Mouse (Mus musculus) spleen, embryonic (tissue): ENCODE data around the gene Tcea3.

Source experiments
- CTCF ChIA-PET: fragments of 350-600 bp; sonication (Branson Sonifier 250); formaldehyde crosslinking; loops from one replicate; lab custom pipeline; 2022; lab: Charles Lee

Gene Tcea3

GRCm38 (mm10) chr4:136270648-136271047 is 23.1 kb downstream of the Tcea3 start:
- CTCF ChIA-PET: no interaction called here

DNA sequence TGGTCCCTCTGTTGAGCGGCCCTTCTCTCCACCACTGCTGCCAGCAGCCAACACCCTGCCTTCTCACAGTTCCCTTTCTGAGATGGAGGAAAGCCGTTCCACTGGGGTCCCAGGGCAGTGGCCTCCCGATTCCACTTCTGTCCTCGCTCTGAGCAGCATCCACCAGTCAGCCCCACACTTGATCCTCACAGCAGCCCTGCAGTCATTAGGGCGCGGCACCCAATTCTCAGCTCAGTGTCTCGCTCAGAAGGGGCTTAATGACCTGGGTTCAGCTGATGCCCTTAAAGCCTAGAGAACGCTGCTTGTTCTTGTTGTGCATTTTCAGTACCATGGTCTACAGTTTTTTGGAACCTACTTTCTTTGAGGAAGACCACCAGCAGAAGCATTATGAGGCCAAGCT is 33.6 kb downstream of the Tcea3 start:
- CTCF ChIA-PET: no interaction called here

- CTCF ChIA-PET: no interaction called here
Observed at GRCm38 (mm10) chr4:136281611-136282010, 34.1 kb downstream of the Tcea3 start.

- CTCF ChIA-PET: interaction anchor here (0.6 to 0.7 kb wide), 2 partner anchors 9 to 29 kb away, joined by 3 to 5 read pairs; no protein-coding TSS in a partner anchor
Observed at GRCm38 (mm10) chr4:136282621-136283480, 35.3 kb downstream of the Tcea3 start.

DNA sequence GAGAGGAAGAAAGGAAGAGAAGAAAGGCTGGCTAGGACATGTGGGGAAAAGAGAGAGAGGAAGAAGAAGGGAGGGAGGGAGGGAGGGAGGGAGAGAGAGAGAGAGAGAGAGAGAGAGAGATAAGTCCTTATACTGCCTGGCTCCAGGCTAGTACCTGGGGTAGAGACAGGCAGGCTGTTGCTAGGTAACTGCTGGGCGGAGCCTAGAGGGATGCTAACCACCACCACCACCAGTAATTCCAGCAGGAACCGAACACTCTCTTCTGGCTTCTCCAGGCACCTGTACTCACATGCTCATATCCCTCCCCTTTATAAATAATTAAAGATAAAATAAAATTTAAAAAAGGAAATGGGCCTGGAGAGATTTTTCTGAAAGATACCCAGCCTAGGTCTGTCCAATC is 36.3 kb downstream of the Tcea3 start:
- CTCF ChIA-PET: no interaction called here

GRCm38 (mm10) chr4:136284455-136284854 is 36.9 kb downstream of the Tcea3 start, which contains the start of gene Zfp46:
Gene Zfp46 (plus strand): TSS chr4:136284683.
- CTCF ChIA-PET: no interaction called here

GRCm38 (mm10) chr4:136284891-136285290 is 37.4 kb downstream of the Tcea3 start:
- CTCF ChIA-PET: interaction anchor here (0.6 kb wide), 1 partner anchor 224 kb away, joined by 3 read pairs; no protein-coding TSS in a partner anchor

DNA sequence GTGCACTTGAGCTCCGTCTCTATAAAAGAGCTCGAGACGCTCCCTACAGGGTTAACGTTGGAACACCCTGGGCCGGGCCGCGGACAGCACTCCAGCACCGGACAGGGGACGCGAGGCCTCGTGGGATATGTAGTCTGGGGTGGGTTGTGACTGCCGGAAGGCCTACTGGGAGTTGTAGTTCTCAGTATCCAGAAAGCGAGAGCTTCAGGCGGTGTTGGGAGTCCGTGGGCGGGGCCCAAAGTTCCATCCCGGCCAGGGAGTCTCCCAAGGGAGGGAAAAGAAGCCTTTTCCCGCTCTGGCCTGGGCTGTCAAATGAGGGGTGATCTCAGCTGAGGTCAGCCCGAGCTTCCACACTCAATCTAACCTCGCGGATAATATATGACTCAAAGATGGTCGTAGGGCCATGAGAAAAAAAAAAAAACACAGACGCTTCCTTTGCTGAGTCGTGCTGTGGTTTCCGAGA is 37.9 kb downstream of the Tcea3 start:
- CTCF ChIA-PET: interaction anchor here (0.6 kb wide), 1 partner anchor 224 kb away, joined by 3 read pairs; no protein-coding TSS in a partner anchor

DNA sequence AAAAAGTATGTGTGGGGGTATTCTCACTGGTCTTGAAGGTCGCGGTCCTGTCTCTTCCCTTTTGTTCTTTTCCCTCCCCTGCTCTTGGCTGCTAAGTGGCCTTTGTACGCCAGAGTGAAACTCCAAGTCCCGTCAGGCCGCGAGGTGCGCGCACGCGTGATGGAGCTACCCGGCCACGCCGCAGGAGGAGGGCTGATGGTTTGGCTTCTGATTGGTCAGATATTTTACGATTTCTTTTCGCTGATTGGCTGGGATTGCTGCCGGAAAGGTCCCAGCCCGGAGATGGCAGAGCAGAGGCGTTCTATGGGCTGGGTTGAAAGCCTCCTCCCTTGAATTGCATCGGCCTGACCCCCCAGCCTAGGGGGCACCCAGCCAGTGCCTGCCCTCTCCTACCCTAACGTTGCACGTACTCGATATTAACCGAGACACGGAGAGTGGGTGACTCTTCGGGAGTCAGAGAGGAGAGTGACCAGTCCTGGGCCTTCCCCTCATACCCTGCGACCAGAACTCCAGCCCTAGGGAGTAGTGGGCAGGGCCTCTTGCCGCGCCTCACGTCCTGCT is 38.4 kb downstream of the Tcea3 start:
- CTCF ChIA-PET: no interaction called here

GRCm38 (mm10) chr4:136289918-136290780 is 42.6 kb downstream of the Tcea3 start:
- CTCF ChIA-PET: interaction anchor here (0.6 kb wide), 1 partner anchor 1341 kb away, joined by 3 read pairs; no protein-coding TSS in a partner anchor

DNA sequence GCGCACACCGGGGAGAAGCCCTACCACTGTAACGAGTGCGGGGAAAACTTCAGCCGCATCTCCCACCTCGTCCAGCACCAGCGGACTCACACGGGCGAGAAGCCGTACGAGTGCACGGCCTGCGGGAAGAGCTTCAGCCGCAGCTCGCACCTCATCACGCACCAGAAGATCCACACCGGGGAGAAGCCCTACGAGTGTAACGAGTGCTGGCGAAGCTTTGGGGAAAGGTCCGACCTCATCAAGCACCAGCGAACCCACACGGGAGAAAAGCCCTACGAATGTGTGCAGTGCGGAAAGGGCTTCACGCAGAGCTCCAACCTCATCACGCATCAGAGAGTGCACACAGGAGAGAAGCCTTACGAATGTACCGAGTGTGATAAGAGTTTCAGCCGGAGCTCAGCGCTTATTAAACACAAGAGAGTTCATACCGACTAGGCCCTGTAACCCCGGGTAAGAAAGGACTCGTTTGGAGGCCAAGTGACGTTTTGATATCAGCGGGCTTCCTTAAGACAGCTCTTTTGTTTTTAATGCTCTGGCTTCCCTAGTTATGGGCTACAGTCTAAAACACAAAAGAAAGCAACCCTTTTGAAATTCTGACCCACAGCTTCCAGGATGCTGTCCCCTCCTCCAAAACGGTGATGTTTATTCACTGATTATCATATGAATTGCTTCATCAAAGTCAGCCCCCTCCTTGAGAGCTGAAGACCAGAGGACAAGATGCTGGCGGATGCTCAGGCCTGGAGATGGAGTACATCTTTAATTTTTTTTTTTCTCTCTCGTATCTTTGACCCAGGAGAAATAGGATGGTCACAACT is 43.5 kb downstream of the Tcea3 start:
- CTCF ChIA-PET: no interaction called here

- CTCF ChIA-PET: interaction anchor here (0.6 kb wide), 1 partner anchor 9 kb away, joined by 5 read pairs; no protein-coding TSS in a partner anchor
Observed at GRCm38 (mm10) chr4:136291692-136292091, 44.2 kb downstream of the Tcea3 start.

DNA sequence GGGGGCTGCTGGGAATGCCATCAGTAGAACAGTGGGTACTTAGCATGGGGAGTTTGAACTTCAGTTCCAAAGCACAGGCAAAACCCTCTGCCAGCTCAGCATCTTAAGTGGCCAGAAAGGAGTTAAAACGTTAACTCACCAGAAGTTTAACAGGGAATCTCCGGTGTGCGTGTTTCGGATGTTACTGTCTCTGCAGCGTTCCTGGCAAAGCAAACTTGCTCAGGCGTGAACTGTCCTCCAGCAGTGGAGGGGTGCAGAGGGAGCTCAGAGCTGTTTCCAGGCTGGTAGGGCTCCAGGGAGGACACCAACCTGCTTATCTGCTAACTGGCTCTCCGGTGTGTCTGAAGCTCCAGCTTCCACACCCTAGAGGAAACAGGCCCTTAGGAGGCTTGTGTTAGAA is 48.4 kb downstream of the Tcea3 start:
- CTCF ChIA-PET: no interaction called here

GRCm38 (mm10) chr4:136302462-136302861 is 54.9 kb downstream of the Tcea3 start:
- CTCF ChIA-PET: interaction anchor here (0.6 kb wide), 1 partner anchor 154 kb away, joined by 4 read pairs; no protein-coding TSS in a partner anchor

GRCm38 (mm10) chr4:136304181-136304580 is 56.7 kb downstream of the Tcea3 start:
- CTCF ChIA-PET: no interaction called here

DNA sequence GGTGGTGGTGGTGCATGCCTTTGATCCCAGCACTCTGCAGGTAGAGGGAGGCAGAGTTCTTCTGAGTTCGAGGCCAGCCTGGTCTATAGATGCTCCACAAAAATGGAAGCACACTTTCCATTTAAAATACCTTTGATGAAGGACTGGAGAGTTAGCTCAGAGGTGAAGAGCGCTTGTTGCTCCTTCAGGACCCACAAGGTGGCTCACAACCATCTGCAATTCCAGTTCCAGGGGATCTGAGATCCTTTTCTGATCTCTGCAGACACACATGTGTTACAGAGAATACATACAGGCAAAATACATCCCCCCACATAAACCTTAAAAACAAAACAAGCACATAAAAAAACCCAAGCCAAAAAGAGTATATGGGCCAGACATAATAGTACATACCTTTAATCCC is 60.8 kb downstream of the Tcea3 start:
- CTCF ChIA-PET: interaction anchor here (0.6 kb wide), 1 partner anchor 1857 kb away, joined by 3 read pairs; no protein-coding TSS in a partner anchor

- CTCF ChIA-PET: no interaction called here
Observed at GRCm38 (mm10) chr4:136309780-136310179, 62.3 kb downstream of the Tcea3 start.

DNA sequence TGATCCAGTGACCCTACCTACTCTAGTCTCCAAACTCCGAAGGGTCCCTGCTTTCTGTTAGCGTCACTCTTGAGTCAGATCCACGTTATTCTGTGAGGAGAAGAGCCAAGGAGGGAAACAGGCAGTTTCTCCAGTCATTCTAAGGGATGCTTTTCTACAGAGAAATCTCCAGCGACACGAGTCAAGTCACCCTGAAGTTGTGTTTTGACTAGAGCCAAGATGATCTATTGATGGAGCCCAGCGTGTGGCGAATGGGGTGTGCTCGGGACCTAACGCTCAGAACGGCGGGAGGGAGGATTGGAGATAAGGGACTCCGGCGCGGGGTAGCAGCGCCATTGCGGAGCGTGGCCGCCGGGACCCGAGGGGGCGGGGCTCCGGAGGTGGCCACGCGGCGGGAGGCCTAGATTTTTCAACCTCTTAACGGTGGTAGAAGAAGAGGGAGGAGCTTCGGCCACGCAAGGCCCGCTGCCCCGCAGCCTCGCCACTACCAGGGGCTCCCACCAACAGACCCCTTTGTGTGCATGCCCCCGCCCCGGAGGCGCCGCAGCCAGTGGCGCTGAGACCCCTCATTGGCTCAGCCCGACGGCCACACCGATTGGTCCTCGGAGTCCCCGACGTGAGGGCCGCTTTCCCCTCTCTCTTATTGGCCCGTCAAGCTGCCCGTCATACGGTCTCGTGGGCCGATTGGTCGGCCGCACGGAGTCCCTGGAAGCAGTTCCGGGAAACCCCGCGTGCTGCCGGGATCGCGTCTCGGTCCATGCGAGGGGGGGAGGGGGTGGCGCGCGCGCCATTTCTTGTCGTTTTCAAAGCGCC is 62.9 kb downstream of the Tcea3 start, which contains the start of gene Hnrnpr:
Gene Hnrnpr (plus strand): TSS at position 714 of the 813 bp plus-strand sequence.
- CTCF ChIA-PET: no interaction called here
